Mouse (Mus musculus) layer of hippocampus, adult 9-11 months (tissue): Measurements from ENCODE around the gene Lyrm1.

Source experiments
- DNase-seq: peaks from one replicate; pipeline ENCODE4 v3.0.0; 2022

Gene Lyrm1

DNA sequence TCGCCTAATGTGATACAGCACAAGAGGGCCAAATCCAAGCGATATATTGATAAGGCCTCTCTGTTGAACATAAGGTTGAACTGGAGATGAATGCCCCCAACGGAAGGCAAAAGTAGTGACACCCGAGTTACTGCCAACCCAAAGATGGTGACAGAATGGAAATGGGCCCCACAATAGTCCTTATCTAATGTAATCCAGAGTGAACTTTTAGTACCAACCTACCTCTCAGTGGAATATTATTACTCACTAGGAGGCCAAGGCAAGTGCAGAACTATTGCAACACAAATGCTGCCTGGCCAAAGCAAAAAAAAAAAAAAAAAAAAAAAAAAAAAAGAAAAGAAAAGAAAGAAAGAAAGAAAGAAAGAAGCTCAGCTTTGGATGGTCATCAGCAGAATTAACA lies 2.9 kb upstream of the Lyrm1 start:
- no peak for DNase-seq

DNA sequence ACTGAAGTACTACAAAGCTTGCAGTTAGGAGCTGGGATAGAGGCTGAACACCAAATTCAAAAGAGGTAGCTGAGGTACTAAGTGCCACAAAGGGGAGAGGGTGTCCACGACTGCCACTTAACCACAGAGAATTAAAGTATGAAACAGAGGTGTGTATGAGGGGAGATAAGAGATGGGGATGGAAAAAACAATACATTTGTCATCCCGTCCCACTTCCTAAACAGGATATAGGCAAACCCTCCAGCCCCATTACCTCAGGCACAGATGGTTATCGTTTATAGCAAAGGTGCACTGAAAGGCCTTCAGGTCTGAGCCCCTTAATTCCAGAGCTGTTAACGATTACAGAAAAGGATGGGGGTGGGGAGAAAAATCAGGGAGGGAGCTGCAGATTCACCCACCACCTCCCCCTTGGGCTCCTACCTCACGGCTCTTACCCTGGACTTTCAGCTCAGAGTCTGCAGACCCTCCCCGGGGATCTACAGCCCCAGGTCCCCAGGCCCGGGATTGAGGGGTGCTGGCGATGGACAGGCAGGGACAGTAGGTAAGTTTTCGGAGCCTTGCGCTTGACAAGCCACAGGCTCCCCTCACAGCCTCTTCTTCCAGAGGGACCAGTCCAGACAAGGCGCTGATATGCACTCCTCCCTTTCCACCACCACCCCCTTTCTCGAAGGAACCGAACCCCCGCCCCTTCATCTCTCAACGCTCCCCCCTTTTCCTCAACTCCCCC lies 680 bp upstream of the Lyrm1 start:
- DNase-seq: peak; percentile 47

DNA sequence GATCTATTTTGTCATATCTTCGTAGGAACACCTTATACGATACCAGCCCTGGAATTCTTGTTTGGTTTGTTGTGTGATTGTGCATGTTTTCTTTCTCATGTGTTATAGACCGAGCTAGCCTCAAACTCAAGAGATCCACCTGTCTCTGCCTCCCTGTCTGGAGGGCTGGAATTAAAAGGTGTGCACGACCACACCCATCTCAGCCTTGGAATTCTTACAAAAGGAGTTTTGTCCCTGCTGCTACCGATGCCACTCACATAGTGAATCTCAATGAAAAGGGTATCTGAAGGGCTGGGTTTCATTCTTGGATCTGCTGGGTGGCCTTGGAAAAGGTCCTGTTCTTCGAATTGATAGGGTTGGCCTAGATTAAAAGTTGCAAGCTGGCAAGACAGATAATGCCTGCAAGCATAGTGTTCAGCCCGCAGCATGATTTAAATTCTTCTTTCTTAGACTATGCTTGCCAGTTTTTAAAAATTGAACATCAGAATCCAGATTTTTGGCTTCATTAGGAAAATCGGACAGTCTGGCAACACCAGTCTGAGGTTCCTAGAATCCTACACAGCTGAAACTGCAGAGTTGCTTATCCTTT lies 2.0 kb downstream of the Lyrm1 start:
- DNase-seq: no peak

DNA sequence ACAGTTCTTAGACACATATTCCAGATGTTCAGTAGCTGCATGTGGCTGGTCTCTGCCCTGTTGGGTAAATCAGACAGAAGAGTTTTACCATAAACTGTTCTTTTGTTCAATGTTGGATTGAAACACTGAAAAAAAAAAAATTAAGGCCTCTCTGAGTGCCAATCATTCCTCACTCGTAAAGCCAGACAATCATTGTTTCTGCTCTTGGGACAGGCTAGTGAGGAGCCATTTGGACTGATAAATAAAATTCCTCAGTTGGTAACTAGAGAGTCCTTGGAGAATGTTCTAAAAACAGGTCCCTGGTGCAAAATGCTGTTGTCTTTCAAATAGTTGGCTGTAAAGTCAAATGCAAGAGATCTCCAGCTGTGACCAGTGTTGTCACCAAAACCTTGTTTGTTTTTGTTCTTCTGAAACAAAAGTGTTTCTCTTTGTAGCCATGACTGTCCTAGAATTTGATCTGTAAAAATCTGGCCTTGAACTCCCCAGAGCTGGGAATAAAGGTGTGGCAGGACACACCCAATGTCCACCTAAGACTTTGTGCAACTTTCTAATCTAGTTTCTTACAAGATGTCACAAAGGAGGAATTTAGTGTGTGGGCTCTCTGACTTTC lies 2.7 kb downstream of the Lyrm1 start:
- no peak for DNase-seq

DNA sequence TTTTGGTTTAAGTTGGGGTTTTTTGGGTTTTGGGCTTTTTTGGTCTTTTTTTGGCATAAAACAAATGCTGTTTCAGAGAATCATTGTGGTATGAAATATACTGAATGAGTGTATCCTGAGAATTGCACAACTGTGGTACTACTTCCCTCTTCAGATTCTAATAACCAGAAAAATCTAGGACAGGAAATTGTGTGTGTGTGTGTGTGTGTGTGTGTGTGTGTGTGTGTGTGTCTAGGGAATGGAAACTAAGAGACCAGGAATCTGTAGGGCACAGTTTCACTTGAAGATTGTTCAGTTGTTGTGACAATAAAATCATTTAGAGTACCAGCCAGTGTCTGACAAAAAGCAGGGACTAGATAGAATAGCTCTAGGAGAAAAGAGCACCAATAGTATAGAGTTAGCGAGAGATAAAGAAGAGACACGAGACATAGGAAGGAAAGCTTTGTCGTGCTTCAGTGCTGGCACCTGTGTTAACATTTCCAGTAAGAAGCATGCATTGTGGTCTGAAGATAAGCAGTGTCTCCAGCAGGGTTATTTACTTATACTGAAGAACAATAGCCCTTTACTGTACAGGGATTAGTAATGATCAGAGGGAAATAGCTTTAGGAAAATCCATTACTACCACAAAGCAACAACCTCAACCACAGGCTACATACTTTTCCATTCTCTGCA lies 3.9 kb downstream of the Lyrm1 start:
- no peak for DNase-seq

DNA sequence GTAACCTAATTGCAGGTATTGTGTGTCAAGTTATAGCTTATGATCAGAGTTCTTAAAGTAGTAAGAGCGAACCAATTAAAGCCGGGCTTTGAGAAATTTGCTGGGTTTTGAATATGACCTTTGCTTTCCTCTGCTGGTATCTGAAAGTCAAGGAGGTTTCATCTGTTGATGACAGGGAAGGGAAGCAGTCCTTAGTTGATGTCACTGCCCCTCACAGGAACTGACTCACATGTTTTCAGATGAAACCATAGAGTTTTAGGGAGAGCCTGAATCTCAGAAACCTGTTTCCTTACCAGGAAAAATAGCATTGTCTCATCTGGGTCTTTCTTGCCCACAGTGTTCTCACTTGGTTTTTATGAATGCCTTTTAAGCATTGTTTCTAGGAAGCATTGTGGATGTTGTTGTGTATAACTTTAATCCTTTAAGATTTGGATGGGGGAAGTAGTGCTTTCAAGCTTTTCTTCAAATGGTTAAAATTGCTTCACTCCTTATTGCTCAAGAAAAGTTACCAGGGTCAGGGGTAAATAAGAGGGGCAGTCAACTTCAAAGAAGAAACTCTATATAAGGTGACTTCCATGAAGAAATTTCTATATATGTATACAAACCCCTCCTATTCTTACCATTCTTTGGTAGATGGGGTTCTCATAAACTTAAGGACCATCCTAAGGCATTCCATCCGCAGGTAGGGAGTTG lies 11.0 kb downstream of the Lyrm1 start:
- DNase-seq: no peak

DNA sequence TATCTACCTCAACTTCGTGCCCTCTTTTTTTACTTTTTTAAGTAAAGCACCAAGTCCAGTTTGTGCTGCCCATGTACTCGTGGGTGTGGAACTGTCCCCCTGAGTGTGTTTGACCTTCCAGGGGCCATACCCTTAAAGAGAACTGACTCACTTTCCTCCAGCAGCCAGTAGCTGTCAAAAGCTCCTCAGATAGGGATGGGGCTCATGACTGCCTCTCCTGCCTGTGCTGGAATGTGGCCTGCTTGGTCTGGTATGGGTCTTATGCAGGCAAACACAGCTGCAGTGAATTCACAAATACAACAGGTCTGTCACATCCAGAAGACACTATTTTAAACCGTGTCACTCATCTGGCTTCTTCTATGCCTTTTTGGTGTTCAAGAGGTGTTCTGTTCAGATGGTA lies 16.1 kb downstream of the Lyrm1 start:
- DNase-seq: no peak

DNA sequence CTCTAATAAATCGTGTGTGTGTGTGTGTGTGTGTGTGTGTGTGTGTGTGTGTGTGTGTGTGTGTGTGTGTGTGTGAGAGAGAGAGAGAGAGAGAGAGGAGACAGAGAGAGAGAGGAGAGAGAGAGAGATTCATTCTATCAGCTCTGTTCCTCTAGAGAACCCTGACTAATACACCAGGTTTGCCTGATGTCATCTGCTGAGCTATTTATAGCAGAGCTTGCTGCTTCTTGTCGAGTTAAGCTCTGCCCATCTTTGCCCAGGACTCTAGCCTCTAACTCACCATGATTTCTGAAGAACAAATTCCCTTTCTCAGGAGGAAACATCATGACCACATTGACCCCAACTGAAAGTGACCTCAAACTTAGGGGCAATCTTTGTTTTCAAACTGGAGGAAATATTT lies 24.8 kb downstream of the Lyrm1 start:
- DNase-seq: peak; percentile 21

DNA sequence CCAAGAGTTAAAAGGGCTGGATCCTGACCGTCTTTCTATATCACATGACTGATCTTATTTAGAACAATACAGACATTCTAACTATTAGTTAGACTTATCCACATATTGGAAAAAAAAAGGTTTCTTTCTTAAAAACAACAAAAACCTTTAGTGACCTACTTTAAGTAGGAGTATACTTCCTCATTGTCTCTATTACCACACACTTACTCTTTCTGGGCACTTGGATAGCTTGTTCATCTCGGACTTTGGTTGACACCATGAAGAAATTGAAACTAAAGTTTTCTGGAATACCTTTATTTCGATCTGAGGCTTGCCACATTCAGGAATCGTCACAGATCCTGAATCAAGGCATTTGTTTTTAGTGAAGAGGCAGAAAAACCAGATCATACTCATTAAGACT lies 25.4 kb downstream of the Lyrm1 start:
- no peak for DNase-seq

DNA sequence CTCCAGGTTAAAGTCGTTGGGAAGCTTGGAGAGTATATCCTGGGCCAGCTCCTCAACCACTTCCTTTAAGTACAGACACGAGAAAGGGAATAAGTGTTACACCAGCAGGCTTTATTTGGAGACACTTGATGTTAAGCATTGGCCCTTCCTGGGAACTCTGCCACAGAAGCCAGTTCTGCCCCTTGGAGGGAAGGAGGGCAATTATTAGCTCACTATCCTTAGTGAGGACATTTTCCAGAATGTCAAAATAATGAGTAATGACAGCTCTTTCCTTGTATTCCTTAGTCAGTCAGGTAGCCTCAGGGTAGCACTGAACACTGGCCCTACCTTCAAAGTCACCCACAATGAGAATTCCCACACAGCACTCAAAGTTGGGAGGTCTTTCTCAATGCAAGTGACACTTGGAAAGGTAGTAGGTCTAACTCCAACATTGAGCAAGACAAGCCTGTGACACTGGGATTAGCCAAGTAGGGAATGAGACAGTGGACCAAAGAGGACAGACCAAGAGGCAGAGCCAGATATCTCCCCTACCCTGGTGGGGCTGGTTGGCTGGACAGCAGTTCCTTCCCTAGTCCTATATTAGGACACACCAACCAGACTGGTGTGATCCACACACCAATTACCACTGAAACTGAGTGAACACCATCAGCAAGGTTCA lies 33.3 kb downstream of the Lyrm1 start:
- DNase-seq: no peak

DNA sequence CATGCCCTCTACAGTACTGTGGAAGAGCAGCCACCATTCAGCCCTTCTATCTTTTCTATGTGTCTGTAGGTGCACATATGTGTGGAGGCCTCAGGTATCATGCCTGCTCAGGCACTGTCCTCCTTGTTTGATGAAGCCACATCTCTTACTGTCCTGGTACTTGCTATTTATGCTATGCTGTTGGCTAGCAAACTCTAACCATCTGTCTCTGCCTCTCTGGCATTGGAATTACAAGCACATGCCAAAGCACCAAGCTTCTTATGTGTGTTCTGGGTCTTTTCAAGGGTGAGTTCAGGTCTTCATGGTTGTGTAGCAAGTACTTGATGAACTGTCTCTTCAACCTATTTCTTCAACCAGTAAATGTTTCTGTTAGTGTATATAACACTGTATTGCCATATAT lies 40.7 kb downstream of the Lyrm1 start:
- no peak for DNase-seq

DNA sequence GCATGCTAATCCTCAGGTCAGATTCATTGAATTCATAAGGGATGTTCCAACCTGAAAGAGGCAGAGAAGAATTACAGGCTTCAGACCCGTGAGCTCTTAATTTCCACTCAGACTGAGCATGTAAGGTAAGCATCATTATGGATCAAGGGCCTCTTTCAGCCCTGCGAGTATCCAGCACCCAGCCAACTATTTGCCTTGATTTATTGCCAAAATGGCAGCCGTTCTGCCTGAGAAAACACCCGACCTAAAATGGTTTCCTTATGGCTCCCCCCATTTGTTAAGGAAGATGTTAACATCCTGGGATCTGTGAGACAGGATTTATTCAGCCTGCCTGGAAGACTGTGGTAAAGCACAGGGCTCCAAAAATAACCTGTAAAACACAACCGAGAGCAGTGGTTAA lies 41.4 kb downstream of the Lyrm1 start:
- DNase-seq: no peak

DNA sequence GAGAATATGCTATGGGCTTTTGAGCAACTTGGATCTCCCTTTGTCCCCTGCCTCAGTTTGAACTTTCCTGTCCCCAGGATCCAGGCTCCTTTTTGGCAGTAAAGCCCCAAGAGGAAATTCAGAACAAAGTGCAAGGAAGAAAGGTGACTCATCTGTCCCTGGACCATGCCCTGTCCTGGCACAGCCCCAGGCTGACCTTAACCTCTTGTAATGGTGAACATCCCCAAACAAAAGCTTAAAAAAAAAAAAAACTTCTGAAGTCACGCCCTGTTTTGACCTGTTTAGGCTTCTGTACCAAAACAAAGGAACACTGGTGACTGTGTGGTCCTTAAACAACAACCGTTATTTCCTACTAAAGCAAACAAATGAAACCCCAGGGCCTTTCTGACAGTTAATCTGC lies 45.9 kb downstream of the Lyrm1 start:
- DNase-seq: no peak

DNA sequence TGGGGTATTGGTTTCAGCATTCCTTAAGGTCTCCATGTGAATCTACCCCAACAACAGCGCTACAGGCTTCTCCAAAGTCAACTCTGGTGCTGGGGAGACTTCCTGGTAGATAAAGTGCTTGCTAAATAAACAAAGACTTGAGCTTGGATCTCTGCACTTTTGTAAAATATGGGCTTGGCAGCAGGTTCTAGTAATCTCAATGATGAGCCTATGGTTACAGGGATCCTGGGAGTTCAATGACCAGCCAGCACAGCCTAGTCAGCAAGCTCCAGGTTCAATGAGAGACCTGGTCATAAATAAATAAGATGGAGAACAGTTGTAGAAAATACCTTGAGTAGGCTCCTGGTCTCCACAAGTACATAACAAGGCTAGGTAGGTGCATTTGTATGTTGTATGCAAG lies 58.4 kb downstream of the Lyrm1 start:
- DNase-seq: no peak

DNA sequence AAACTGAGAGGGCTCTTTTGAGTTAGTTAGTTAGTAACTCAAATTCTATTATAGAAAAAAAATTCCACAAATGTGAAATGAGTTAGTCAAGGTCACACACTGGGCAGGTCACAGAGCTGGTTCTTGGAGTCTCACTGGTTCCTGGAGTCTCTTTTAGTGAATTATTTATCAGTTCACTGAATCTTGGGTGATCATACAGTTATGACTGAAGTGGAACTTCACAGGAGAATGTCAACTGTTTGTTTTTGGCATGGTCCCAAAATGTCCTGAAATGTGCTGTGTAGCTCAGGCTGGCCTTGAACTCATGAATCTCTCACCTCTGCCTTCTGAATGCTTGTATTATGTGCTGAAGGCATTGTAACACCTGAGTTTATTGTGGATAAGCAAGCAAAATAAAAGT lies 61.8 kb downstream of the Lyrm1 start:
- DNase-seq: no peak

DNA sequence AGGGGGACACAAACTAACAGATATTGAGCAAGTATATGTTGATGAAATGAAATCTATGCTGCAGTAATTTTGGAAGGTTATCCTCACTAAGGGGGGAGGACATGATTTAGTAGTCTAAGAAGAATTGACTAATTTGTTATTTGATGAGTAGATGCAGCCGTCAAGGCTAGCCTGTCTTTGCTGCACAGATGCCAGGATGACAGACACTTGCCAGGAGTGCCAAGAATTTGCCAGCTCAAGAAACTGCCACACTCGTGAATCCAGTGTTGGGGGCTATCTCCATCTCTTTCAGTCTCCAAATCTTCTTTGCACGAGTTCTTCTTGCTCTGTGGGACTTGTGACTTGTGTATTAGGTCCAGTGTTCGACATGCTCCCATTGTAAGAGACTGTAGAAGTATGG lies 63.4 kb downstream of the Lyrm1 start:
- peak; percentile 4 for DNase-seq

DNA sequence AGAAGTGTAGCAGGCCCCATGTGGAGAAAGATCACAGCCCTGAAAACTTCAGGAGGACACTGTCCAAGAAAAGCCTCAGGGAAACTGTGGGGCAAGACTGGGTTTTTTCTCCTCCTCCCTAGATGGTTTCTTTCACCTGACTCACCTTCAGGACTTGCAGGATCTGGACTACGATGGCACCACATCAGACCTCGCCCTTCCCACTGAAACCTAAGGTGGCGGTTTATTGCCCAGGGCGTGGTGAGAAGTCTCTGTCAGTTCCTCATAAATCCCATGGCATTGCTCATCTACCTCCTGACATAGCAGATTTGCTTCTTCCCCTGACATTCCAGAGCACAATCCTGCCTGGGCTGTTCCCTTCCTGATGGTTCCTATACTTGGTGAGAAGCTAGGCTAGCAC lies 63.8 kb downstream of the Lyrm1 start:
- no peak for DNase-seq

DNA sequence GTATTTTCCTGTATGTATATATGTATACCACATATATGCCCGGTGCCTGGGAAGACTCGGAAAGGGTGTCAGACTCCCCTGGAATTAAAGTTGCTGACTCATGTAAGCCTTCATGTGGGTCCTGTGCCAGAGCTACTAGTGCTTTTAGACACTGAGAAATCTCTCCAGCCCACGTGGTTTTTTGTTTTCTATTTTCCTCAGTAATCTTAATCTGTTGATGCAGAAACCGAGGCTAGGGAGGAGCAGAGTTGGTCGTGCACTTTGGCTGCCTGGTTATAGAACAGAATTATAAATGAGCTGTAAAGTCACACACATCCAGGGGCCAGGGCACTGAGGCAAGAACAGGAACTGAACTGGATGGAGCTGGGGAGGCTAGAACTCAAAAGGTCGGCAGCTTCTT lies 64.3 kb downstream of the Lyrm1 start:
- no peak for DNase-seq

DNA sequence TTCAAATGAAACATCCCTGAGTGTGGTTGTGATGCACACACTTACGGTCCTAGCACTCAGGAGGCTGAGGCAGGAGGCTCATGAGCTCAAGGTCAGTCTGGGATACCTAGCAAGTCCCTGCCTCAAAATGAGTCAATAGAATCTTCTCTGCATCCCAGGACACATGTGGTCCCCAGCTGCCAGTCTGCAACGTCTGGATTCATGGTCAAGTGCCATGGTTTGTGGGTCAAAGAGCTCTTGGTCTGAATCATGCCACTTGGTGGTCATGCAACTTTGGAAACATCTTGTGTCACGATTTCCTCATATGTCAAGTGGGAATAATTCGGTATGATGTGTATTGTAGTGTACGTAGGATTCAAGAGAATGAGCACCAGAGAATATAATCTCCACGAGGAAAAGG lies 64.9 kb downstream of the Lyrm1 start:
- no peak for DNase-seq

DNA sequence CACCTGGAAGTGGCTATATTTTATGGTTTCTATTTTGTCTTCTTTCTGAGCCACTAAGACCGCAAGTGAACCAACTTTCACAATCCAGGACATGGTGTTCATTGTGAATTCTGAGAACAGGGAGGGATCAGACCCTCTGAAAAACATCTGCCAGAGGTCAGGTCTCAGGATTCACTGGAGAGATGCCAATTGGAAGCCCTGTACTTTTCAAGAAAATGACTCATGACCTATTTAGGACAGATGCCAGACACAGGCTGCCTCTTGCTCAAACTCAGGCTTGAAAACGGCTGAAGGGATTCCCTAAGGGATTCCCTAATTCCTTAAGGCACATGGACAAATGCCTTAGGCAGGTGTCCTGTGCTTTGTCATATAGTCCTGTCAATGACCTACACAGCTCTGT lies 65.4 kb downstream of the Lyrm1 start:
- no peak for DNase-seq

DNA sequence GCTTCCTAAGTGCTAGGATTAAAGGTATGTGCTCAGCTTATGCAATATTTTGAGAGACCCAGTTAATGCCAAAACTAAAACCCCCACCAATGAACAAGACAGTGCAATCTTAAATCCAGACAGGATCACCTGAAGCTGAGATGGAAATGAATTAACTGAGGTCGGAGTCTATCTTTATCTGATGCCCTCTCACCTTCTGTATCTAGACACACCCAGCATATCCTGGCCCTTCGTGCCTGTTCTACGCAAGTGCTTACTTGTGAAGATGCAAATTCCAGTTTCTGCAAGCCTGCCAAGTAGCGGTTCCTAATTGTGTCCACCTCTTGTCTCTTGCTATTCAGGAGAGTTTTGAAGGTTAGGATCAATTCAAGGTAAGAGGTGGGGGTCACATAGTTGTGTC lies 69.5 kb downstream of the Lyrm1 start:
- DNase-seq: no peak

DNA sequence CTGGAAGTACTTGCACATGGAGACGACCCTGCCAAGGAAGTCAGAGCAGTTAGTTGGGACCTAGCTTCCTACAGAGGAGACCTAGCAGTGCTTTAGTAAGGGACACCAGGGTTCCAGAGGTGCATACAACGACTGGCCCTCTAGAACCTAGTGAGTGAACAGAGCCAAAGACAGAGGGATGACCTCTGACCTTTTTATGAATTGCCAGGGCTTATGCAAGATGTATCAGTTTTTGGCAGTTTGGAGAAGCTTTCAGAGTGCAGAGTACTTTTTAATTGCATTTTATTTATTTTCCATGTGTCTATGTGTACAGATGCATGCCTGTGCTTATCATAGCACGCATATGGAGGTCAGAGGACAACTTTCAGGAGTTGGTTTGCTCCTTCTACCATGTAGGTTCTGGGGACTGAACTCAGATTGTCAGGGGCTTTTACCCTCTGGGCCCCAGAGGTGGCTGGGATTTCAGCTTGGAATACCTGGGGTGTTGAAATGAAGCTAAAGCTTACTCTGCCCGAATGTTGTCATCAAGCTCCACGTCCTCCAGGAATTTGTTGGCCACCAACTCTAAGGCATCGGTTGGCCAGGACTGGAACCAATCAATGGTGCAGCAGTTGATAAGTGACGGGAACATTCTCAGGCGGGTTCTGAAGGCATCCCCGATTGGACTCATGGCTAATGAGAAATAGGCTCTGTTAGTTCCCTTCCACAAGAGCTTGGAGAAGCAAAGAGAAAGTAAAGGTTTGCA lies 70.2 kb downstream of the Lyrm1 start:
- DNase-seq: no peak
